Mouse (Mus musculus): ENCODE results near the gene Pcare. TPM values are rescaled to one million over a fixed set of nuclear protein-coding genes. Genes with fewer than 3 reads are reported as not detected.

Pcare gene
- total and polyA plus RNA-seq, 3 experiments = not detected

DNA sequence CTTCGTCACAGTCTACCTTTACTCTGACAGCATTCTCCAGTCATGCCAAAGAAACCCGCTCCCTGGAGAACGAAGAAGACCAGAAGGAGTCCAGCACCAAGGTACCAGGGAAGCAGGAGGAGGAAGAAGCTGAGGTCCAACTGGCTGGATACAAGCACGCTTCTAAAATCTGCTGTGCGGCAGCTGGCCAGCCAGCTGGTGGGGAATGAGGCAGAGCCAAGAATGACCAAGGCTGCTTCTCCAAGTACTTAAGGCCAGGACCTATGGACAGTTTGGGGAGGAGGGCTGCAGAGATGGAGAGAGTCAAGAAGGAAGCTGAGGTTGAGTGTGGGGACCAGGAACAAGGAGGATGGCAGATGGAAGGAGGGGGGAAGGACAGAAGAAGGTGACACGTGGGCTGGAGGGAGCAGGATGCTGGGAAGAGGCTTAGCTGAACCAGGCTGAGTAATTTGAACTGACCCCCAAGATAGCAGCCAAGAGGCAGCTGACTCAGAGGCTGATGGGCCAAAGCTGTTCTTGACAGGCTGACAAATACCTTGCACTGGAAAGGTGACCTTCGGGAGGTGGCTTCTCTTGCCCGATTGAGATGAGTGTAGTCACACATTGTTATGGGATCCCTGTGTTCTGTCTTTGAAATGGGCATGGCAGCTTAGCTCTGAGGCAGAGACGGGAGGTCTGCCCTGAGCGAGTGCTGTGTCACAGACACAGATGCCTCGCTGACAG lies 54.6 kb downstream of the Pcare start:
- H3K4me3 ChIP-seq (ENCODE audit: control insufficient read depth in 1 of 2, insufficient read depth in 1 of 2, low read depth in 2 of 2, low read length in 2 of 2) = no peak overlapping the region
- no peaks in the 10 kb centered on the region for H3K27me3 ChIP-seq (ENCODE audit: control insufficient read depth in 1 of 2, insufficient read depth in 2 of 2, low read length in 2 of 2)
- DNase-seq (ENCODE audit: low read depth, low spot score) = no peak
- no peak overlapping the region for H3K27ac ChIP-seq (ENCODE audit: control insufficient read depth, low read depth, low read length)
- H3K4me1 ChIP-seq (ENCODE audit: control insufficient read depth in 1 of 2, insufficient read depth in 2 of 2, low read length in 2 of 2) = no peaks in the 10 kb centered on the region
- H3K9ac ChIP-seq (ENCODE audit: control insufficient read depth, low read depth, low read length, poor library complexity, severe bottlenecking) = no peak overlapping the region
- no peaks in the 10 kb centered on the region for H3K36me3 ChIP-seq (ENCODE audit: control insufficient read depth in 1 of 2, insufficient read depth in 2 of 2, low read length in 2 of 2)
- TF ChIP-seq TAL1 (IDR thresholded peaks at IDR 0.05; ENCODE audit: low read length) (no peak), ELF1 (IDR thresholded peaks at IDR 0.05; ENCODE audit: low read depth, low read length) (no peak), MAX (IDR thresholded peaks at IDR 0.05; ENCODE audit: low read length) (no peak), EP300 (IDR thresholded peaks at IDR 0.05; ENCODE audit: low read depth in 1 of 2, low read length in 2 of 2) (no peak), TCF12 (IDR thresholded peaks at IDR 0.05; ENCODE audit: low read depth, low read length) (no peak)
- H3K9me3 ChIP-seq (replicated peaks; ENCODE audit: insufficient read depth, low read length) = no peaks in the 10 kb centered on the region
- H3K79me2 ChIP-seq (ENCODE audit: control insufficient read depth, insufficient read depth, low read length, poor library complexity) = no peaks in the 10 kb centered on the region

- Histone ChIP-seq H3K9ac (ENCODE audit: control insufficient read depth, low read depth, low read length, poor library complexity, severe bottlenecking) (no peak overlapping the region), H3K79me2 (ENCODE audit: control insufficient read depth, insufficient read depth, low read length, poor library complexity) (no peaks in the 10 kb centered on the region), H3K4me3 (ENCODE audit: control insufficient read depth in 1 of 2, insufficient read depth in 1 of 2, low read depth in 2 of 2, low read length in 2 of 2) (no peak overlapping the region), H3K36me3 (ENCODE audit: control insufficient read depth in 1 of 2, insufficient read depth in 2 of 2, low read length in 2 of 2) (no peaks in the 10 kb centered on the region), H3K27me3 (ENCODE audit: control insufficient read depth in 1 of 2, insufficient read depth in 2 of 2, low read length in 2 of 2) (no peaks in the 10 kb centered on the region), H3K4me1 (ENCODE audit: control insufficient read depth in 1 of 2, insufficient read depth in 2 of 2, low read length in 2 of 2) (no peaks in the 10 kb centered on the region), H3K27ac (ENCODE audit: control insufficient read depth, low read depth, low read length) (no peak overlapping the region), H3K9me3 (replicated peaks; ENCODE audit: insufficient read depth, low read length) (no peaks in the 10 kb centered on the region)
- DNase-seq (ENCODE audit: low read depth, low spot score) = no peak
- TF ChIP-seq UBTF (IDR thresholded peaks at IDR 0.05; ENCODE audit: borderline replicate concordance, insufficient read depth, low read depth, low read length) (no peak), MAX (IDR thresholded peaks at IDR 0.05; ENCODE audit: low read length) (no peak), BHLHE40 (IDR thresholded peaks at IDR 0.05; ENCODE audit: borderline replicate concordance, low read depth, low read length) (no peak)
Observed at GRCm38 (mm10) chr17:71696396-71696795, 56.3 kb downstream of the Pcare start.

GRCm38 (mm10) chr17:71695716-71696315 lies 56.9 kb downstream of the Pcare start:
- H3K4me3 ChIP-seq (ENCODE audit: control insufficient read depth in 1 of 2, insufficient read depth in 1 of 2, low read depth in 2 of 2, low read length in 2 of 2) = no peak overlapping the region
- H3K79me2 ChIP-seq (ENCODE audit: control insufficient read depth, insufficient read depth, low read length, poor library complexity) = no peaks in the 10 kb centered on the region
- no peak for DNase-seq (ENCODE audit: low read depth, low spot score)
- H3K9ac ChIP-seq (ENCODE audit: control insufficient read depth, low read depth, low read length, poor library complexity, severe bottlenecking) = no peak overlapping the region
- TF ChIP-seq ELF1 (IDR thresholded peaks at IDR 0.05; ENCODE audit: low read depth, low read length) = no peak
- no peak for TF ChIP-seq NELFE (IDR thresholded peaks at IDR 0.05; ENCODE audit: low read depth, low read length)
- no peak for TF ChIP-seq POLR2AphosphoS5 (IDR thresholded peaks at IDR 0.05; ENCODE audit: borderline replicate concordance, low read depth, low read length)
- TF ChIP-seq CTCF (IDR thresholded peaks at IDR 0.05 in 2 of 3, conservative IDR thresholded peaks at IDR 0.05 in 1 of 3; ENCODE audit: control insufficient read depth in 1 of 3, insufficient read depth in 1 of 3, low read depth in 2 of 3, low read length in 3 of 3, poor library complexity in 1 of 3, severe bottlenecking in 1 of 3) = no peak
- no peak for TF ChIP-seq TCF12 (IDR thresholded peaks at IDR 0.05; ENCODE audit: low read depth, low read length)
- no peak for TF ChIP-seq ZC3H11A (IDR thresholded peaks at IDR 0.05; ENCODE audit: low read depth, low read length)
- TF ChIP-seq BHLHE40 (IDR thresholded peaks at IDR 0.05; ENCODE audit: borderline replicate concordance, low read depth, low read length) = no peak
- TF ChIP-seq CHD1 (IDR thresholded peaks at IDR 0.05; ENCODE audit: low read depth, low read length) = no peak
- no peak for TF ChIP-seq GABPA (IDR thresholded peaks at IDR 0.05; ENCODE audit: low read depth, low read length)
- TF ChIP-seq RAD21 (IDR thresholded peaks at IDR 0.05; ENCODE audit: low read depth, low read length) = no peak
- no peak for TF ChIP-seq EP300 (IDR thresholded peaks at IDR 0.05; ENCODE audit: low read depth in 1 of 2, low read length in 2 of 2)
- no peak for TF ChIP-seq GATA1 (IDR thresholded peaks at IDR 0.05; ENCODE audit: low read depth, low read length)
- no peak for TF ChIP-seq NRF1 (IDR thresholded peaks at IDR 0.05; ENCODE audit: insufficient read depth, low read depth, low read length, poor library complexity, severe bottlenecking)
- TF ChIP-seq RCOR1 (IDR thresholded peaks at IDR 0.05; ENCODE audit: low read depth, low read length) = no peak
- TF ChIP-seq JUND (IDR thresholded peaks at IDR 0.05; ENCODE audit: low read depth, low read length) = no peak
- no peak for TF ChIP-seq ZMIZ1 (IDR thresholded peaks at IDR 0.05; ENCODE audit: low read depth, low read length)
- TF ChIP-seq ZKSCAN1 (IDR thresholded peaks at IDR 0.05; ENCODE audit: low read depth, low read length) = no peak
- TF ChIP-seq USF2 (IDR thresholded peaks at IDR 0.05; ENCODE audit: borderline replicate concordance in 1 of 2, insufficient read depth in 1 of 2, low read depth in 1 of 2, low read length in 2 of 2) = no peak
- TF ChIP-seq SIN3A (IDR thresholded peaks at IDR 0.05; ENCODE audit: low read length) = no peak
- no peaks in the 10 kb centered on the region for H3K36me3 ChIP-seq (ENCODE audit: control insufficient read depth in 1 of 2, insufficient read depth in 2 of 2, low read length in 2 of 2)
- no peaks in the 10 kb centered on the region for H3K27me3 ChIP-seq (ENCODE audit: control insufficient read depth in 1 of 2, insufficient read depth in 2 of 2, low read length in 2 of 2)
- H3K4me1 ChIP-seq (ENCODE audit: control insufficient read depth in 1 of 2, insufficient read depth in 2 of 2, low read length in 2 of 2) = no peaks in the 10 kb centered on the region
- no peaks in the 10 kb centered on the region for H3K9me3 ChIP-seq (replicated peaks; ENCODE audit: insufficient read depth, low read length)
- H3K27ac ChIP-seq (ENCODE audit: control insufficient read depth, low read depth, low read length) = no peak overlapping the region
